Mouse (Mus musculus) macrophage (primary cell): ENCODE data around the gene B430306N03Rik. TPM values are rescaled to one million over a fixed set of nuclear protein-coding genes. Genes with fewer than 3 reads are reported as not detected.
A peak's percentile ranks its signal among the peaks of the same experiment; 100 is the strongest.

Experiments used
- H3K27ac ChIP-seq: fragments of 350-480 bp; formaldehyde crosslinking; 2 replicates; pipeline ENCODE4 v1.9.0; 2021
- H3K36me3 ChIP-seq: fragments of 350-480 bp; formaldehyde crosslinking; 2 replicates; pipeline ENCODE4 v1.9.0; 2021; ENCODE audit errors: inconsistent target
- H3K4me3 ChIP-seq: fragments of 350-480 bp; formaldehyde crosslinking; 2 replicates; pipeline ENCODE4 v1.9.0; 2021; ENCODE audit errors: inconsistent target
- H3K79me2 ChIP-seq: fragments of 350-480 bp; formaldehyde crosslinking; 2 replicates; pipeline ENCODE4 v1.9.0; 2021; ENCODE audit errors: inconsistent target
- WGBS: methylation state at CpG from one replicate; pipeline ENCODE4 v1.1.7; 2026; ENCODE audit warnings: inconsistent platforms; ENCODE audit not compliant: missing documents; 5-methylcytosine and 5-hydroxymethylcytosine counted together
- polyA plus RNA-seq: library from polyadenylated mRNA; stranded (reverse); fragments of 250-400 nt; gene quantifications from 3 replicates; pipeline ENCODE4 v1.2.4, GENCODE M21; 2018; ENCODE audit warnings: inconsistent platforms

The B430306N03Rik gene
- polyA plus RNA-seq, 1 experiment from 2014 or later, result 51.1 TPM

GRCm38 (mm10) chr17:48286765-48287164 lies 29.2 kb upstream of the B430306N03Rik start:
- WGBS, result 35% methylated on average over 1 of the region's 1 CpGs

DNA sequence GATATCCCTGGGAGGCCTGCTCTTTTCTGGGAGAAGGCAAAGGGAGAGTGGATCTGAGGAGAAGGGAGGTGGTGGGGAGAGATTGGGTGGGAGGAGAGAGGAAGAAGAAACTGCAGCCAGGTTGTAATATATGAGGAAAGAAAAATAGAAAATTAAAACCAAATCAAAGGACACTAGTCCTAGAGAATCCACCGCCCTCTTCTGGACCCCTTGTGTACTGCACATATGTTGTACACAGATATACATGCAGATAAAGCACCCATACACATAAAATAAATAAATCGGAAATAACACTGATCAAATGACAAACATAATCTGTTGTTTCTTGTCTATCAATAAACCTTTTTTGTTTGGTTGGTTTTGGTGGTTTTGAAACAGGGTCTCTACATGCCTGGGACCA lies 28.7 kb upstream of the B430306N03Rik start:
- 69% methylated on average over 2 of the region's 2 CpGs for WGBS
- Histone ChIP-seq H3K36me3 (no peaks in the 10 kb centered on the region), H3K79me2 (no peaks in the 10 kb centered on the region), H3K27ac (peak overlapping the region; percentile 67), H3K4me3 (no peak overlapping the region)

More at GRCm38 (mm10) chr17:48286765-48287164, 29.2 kb upstream of the B430306N03Rik start:
- Histone ChIP-seq H3K36me3 (no peaks in the 10 kb centered on the region), H3K27ac (peak overlapping the region; percentile 67), H3K79me2 (no peaks in the 10 kb centered on the region), H3K4me3 (no peak overlapping the region)

- no peaks in the 10 kb centered on the region for H3K36me3 ChIP-seq
Measured at GRCm38 (mm10) chr17:48293500-48294194, 22.3 kb upstream of the B430306N03Rik start.

GRCm38 (mm10) chr17:48299203-48299602 lies 16.7 kb upstream of the B430306N03Rik start, which contains the start of gene Treml2:
TSS of gene Treml2 (plus strand) at chr17:48299498.
- Histone ChIP-seq H3K79me2 (peaks cover 20% of the 10 kb centered on the region; the same call in 1 of the 2 replicates), H3K36me3 (peaks cover 7% of the 10 kb centered on the region; the same call in 1 of the 2 replicates), H3K27ac (peak within 1 kb of the TSS; percentile 86), H3K4me3 (peak within 1 kb of the TSS; percentile 23; the same call in 1 of the 2 replicates)
- WGBS, result 44% methylated on average over 3 of the region's 4 CpGs

More at GRCm38 (mm10) chr17:48293500-48294194, 22.3 kb upstream of the B430306N03Rik start:
- Histone ChIP-seq H3K79me2 (no peaks in the 10 kb centered on the region), H3K4me3 (no peak overlapping the region), H3K27ac (no peak overlapping the region)
- WGBS, result 41% methylated on average over 5 of the region's 5 CpGs

DNA sequence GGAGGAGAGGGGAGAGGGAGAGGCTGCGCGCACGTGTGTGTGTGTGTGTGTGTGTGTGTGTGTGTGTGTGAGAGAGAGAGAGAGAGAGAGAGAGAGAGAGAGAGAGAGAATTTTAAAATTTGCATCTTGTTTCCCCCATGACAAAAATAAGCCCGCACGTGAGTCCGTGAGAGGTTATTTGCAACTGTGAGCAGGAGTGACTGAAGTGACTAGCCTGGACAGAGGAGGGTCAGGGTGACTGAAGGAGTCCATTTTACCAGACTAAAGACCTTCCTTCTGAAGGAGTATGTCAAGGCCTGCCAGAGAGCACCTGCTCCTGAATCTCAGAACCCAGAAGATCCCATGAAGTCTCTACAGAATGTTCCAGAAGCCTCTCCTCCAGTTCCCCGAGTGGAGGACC lies 16.2 kb upstream of the B430306N03Rik start:
- H3K4me3 ChIP-seq, result peak overlapping the region; percentile 23; the same call in 1 of the 2 replicates
- 50% methylated on average over 4 of the region's 7 CpGs for WGBS
- peak overlapping the region; percentile 86 for H3K27ac ChIP-seq

DNA sequence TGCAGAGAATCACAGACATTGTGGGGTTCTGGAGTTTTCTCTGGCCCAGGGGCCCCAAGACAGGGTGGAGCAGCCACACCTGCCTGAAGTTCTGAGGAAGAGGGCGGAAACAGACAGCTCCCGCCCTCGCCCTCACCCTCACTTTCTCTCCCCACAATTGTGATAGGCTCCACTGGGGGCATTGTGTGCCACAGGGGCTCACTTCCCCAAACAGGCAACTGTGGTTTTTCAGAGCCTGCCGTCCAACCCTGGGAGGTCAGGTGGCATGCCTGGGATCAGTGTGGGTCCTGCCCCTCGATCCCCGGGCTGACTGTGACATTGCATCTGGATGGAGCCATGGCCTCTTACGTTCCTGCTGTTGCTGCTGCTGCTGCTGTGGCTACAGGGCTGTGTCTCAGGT lies 15.7 kb upstream of the B430306N03Rik start:
- Histone ChIP-seq H3K27ac (peak overlapping the region; percentile 86), H3K36me3 (peaks cover 7% of the 10 kb centered on the region; the same call in 1 of the 2 replicates), H3K79me2 (peaks cover 20% of the 10 kb centered on the region; the same call in 1 of the 2 replicates), H3K4me3 (peak overlapping the region; percentile 23; the same call in 1 of the 2 replicates)
- 30% methylated on average over 7 of the region's 7 CpGs for WGBS

More for the DNA sequence above, 16.2 kb upstream of the B430306N03Rik start:
- Histone ChIP-seq H3K79me2 (peaks cover 20% of the 10 kb centered on the region; the same call in 1 of the 2 replicates), H3K36me3 (peaks cover 7% of the 10 kb centered on the region; the same call in 1 of the 2 replicates)

GRCm38 (mm10) chr17:48300861-48301260 lies 15.1 kb upstream of the B430306N03Rik start:
- H3K27ac ChIP-seq, result peak overlapping the region; percentile 86
- H3K36me3 ChIP-seq, result peaks cover 7% of the 10 kb centered on the region; the same call in 1 of the 2 replicates
- H3K4me3 ChIP-seq, result peak overlapping the region; percentile 23
- H3K79me2 ChIP-seq, result peaks cover 20% of the 10 kb centered on the region; the same call in 1 of the 2 replicates
- 21% methylated on average over 9 of the region's 9 CpGs for WGBS

- H3K27ac ChIP-seq, result 0 out of 2 replicates have a peak overlapping the region, but pooled peaks have one; percentile 86
- peaks cover 11% of the 10 kb centered on the region; the same call in 1 of the 2 replicates for H3K36me3 ChIP-seq
- 75% methylated on average over 4 of the region's 5 CpGs for WGBS
- H3K79me2 ChIP-seq, result peaks cover 20% of the 10 kb centered on the region; the same call in 1 of the 2 replicates
- no peak overlapping the region for H3K4me3 ChIP-seq
Measured at GRCm38 (mm10) chr17:48301792-48302191, 14.1 kb upstream of the B430306N03Rik start.

- H3K27ac ChIP-seq, result no peak overlapping the region
- peaks cover 9% of the 10 kb centered on the region; the same call in 1 of the 2 replicates for H3K79me2 ChIP-seq
- H3K36me3 ChIP-seq, result peaks cover 23% of the 10 kb centered on the region
- 81% methylated on average over 2 of the region's 2 CpGs for WGBS
- no peak overlapping the region for H3K4me3 ChIP-seq
Measured at GRCm38 (mm10) chr17:48312124-48312523, 3.8 kb upstream of the B430306N03Rik start.

- Histone ChIP-seq H3K4me3 (no peak overlapping the region), H3K79me2 (peaks cover 43% of the 10 kb centered on the region; the same call in 1 of the 2 replicates), H3K27ac (no peak overlapping the region), H3K36me3 (peaks cover 43% of the 10 kb centered on the region; the same call in 1 of the 2 replicates)
- 100% methylated on average over 1 of the region's 1 CpGs for WGBS
Measured at GRCm38 (mm10) chr17:48318686-48319085, 2.7 kb downstream of the B430306N03Rik start.

GRCm38 (mm10) chr17:48321279-48321678 lies 5.3 kb downstream of the B430306N03Rik start:
- WGBS, result 92% methylated on average over 2 of the region's 2 CpGs

DNA sequence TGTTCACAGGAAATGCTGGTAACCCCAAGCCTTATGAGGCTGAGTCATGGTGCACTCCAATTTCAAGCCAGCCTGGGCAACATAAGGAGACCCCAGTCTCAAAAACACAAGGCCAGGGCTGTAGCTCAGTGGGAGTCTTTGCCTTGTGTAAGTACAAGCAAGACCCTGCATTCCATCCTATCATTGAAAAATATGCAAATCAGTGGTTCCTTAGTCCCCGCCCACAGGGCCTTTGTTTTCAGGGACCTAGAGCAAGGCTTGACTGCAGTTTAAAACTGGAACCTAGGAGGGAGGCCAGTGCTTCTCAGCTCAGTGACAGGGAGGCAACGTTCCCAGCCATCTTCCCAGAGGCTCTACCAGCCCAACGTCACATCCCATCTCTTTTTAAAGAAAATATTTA lies 7.3 kb downstream of the B430306N03Rik start:
- peak overlapping the region; percentile 89 for H3K27ac ChIP-seq
- WGBS, result 88% methylated on average over 3 of the region's 3 CpGs
- H3K79me2 ChIP-seq, result peaks cover 23% of the 10 kb centered on the region; the same call in 1 of the 2 replicates
- no peak overlapping the region for H3K4me3 ChIP-seq
- H3K36me3 ChIP-seq, result peaks cover 50% of the 10 kb centered on the region; the same call in 1 of the 2 replicates

More at GRCm38 (mm10) chr17:48321279-48321678, 5.3 kb downstream of the B430306N03Rik start:
- peaks cover 42% of the 10 kb centered on the region; the same call in 1 of the 2 replicates for H3K79me2 ChIP-seq
- no peak overlapping the region for H3K27ac ChIP-seq
- peaks cover 57% of the 10 kb centered on the region; the same call in 1 of the 2 replicates for H3K36me3 ChIP-seq
- H3K4me3 ChIP-seq, result no peak overlapping the region

- peak overlapping the region; percentile 89 for H3K27ac ChIP-seq
- WGBS, result 0% methylated on average over 5 of the region's 5 CpGs
- H3K79me2 ChIP-seq, result peaks cover 13% of the 10 kb centered on the region; the same call in 1 of the 2 replicates
- no peak overlapping the region for H3K4me3 ChIP-seq
- peaks cover 48% of the 10 kb centered on the region; the same call in 1 of the 2 replicates for H3K36me3 ChIP-seq
Measured at GRCm38 (mm10) chr17:48324258-48324657, 8.3 kb downstream of the B430306N03Rik start.

GRCm38 (mm10) chr17:48325093-48325492 lies 9.2 kb downstream of the B430306N03Rik start:
- Histone ChIP-seq H3K4me3 (no peak overlapping the region), H3K36me3 (peaks cover 48% of the 10 kb centered on the region; the same call in 1 of the 2 replicates), H3K27ac (peak overlapping the region; percentile 89), H3K79me2 (peaks cover 7% of the 10 kb centered on the region; the same call in 1 of the 2 replicates)
- 94% methylated on average over 5 of the region's 6 CpGs for WGBS
